Mouse (Mus musculus): ENCODE data around the gene Pald1. TPM values are rescaled to one million over a fixed set of nuclear protein-coding genes. Genes with fewer than 3 reads are reported as not detected.

Gene Pald1
- polyA plus RNA-seq, 1 experiment from 2014 or later: 3.7 TPM

DNA sequence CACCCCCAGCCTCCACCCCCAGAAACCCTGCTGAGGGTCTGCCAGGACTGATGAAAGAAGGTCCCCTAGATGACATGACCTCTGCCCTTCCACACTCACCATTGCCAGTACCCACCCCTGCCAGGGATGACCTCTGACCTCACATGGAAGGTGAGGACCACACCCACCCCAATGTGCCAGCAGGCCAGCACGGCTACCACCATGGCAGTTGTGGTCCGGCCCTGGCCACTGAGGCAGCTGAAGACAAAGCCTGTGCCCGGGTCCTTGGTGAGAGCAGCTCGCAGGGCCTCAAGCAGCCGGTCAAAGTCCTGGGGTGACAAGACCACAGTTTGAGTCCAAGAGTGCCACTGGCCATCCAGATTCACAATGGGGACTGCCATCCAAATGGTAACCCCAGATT is 42.3 kb downstream of the Pald1 start:
- Histone ChIP-seq H3K36me3 (replicated peaks; ENCODE audit: insufficient read depth, low read length) (no peaks in the 10 kb centered on the region), H3K4me1 (ENCODE audit: insufficient read depth) (peaks cover 3% of the 10 kb centered on the region; the same call in 1 of the 2 replicates), H3K27me3 (ENCODE audit: insufficient read depth, low read length) (no peaks in the 10 kb centered on the region), H3K27ac (ENCODE audit: low read depth) (no peak overlapping the region), H3K9me3 (ENCODE audit: low read length) (no peaks in the 10 kb centered on the region), H3K4me3 (ENCODE audit: low read depth, low read length) (no peak overlapping the region), H3K9ac (replicated peaks) (no peak overlapping the region), H3K4me2 (ENCODE audit: low read depth, low read length) (no peak overlapping the region)
- WGBS (ENCODE audit: insufficient replicate concordance): 81% methylated on average over 5 of the region's 5 CpGs
- TF ChIP-seq CTCF (IDR thresholded peaks at IDR 0.05; ENCODE audit: low read depth) (no peak), EP300 (IDR thresholded peaks at IDR 0.05; ENCODE audit: low read depth) (no peak)
- DNase-seq (no peak), ATAC-seq (no peak)

DNA sequence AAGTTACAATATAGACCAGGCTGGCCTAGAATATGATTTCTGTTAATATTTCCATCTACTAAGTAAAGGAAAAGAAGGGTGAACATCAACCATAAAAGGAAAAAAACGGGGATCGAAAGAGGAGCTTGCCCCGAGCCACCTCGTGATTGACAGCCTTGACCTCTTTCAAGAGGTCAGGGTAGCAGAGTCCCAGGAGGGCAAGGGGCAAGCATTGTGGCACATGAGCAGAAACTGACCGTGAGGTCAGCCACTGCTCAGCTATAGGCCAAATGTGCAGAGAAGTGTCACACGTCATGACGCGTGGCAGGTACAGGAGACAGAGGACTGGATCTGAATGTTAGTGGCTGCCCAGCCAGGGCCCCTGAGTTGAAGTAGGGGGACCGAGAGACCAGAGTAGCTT is 43.1 kb downstream of the Pald1 start:
- no peaks in the 10 kb centered on the region for H3K27me3 ChIP-seq (ENCODE audit: insufficient read depth, low read length)
- ATAC-seq (peak; percentile 72), DNase-seq (peak; percentile 42)
- H3K4me1 ChIP-seq (ENCODE audit: insufficient read depth): peaks cover 3% of the 10 kb centered on the region; the same call in 1 of the 2 replicates
- WGBS (ENCODE audit: insufficient replicate concordance): 68% methylated on average over 9 of the region's 9 CpGs
- H3K4me2 ChIP-seq (ENCODE audit: low read depth, low read length): no peak overlapping the region
- H3K9ac ChIP-seq (replicated peaks): no peak overlapping the region
- no peak overlapping the region for H3K27ac ChIP-seq (ENCODE audit: low read depth)
- TF ChIP-seq EP300 (IDR thresholded peaks at IDR 0.05; ENCODE audit: low read depth) (no peak), CTCF (IDR thresholded peaks at IDR 0.05; ENCODE audit: low read depth) (no peak)
- H3K9me3 ChIP-seq (ENCODE audit: low read length): no peaks in the 10 kb centered on the region
- no peaks in the 10 kb centered on the region for H3K36me3 ChIP-seq (replicated peaks; ENCODE audit: insufficient read depth, low read length)
- H3K4me3 ChIP-seq (ENCODE audit: low read depth, low read length): no peak overlapping the region

DNA sequence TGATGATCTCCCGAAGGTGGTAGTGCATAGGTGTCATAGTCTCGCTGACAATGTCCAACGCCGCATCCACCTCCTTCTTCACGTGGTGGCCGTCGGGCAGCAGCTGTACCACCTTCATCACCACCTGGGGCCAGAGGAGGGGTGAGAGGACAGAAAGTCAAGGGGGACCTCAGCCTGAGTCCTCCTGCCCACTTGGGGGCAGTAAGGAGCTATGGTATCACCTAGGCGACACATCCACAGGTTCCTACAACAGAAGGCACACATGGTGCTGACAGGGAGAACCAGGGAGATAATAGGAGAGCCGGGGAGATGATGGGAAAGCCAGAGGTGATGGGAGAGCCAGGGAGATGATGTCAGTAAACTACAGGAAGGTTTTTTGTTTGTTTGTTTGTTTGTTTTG is 44.1 kb downstream of the Pald1 start:
- Histone ChIP-seq H3K27me3 (ENCODE audit: insufficient read depth, low read length) (no peaks in the 10 kb centered on the region), H3K36me3 (replicated peaks; ENCODE audit: insufficient read depth, low read length) (no peaks in the 10 kb centered on the region), H3K4me3 (ENCODE audit: low read depth, low read length) (no peak overlapping the region), H3K4me2 (ENCODE audit: low read depth, low read length) (no peak overlapping the region), H3K27ac (ENCODE audit: low read depth) (no peak overlapping the region), H3K9me3 (ENCODE audit: low read length) (no peaks in the 10 kb centered on the region), H3K9ac (replicated peaks) (no peak overlapping the region), H3K4me1 (ENCODE audit: insufficient read depth) (peaks cover 3% of the 10 kb centered on the region; the same call in 1 of the 2 replicates)
- 79% methylated on average over 9 of the region's 9 CpGs for WGBS (ENCODE audit: insufficient replicate concordance)
- TF ChIP-seq CTCF (IDR thresholded peaks at IDR 0.05; ENCODE audit: low read depth) (peak; percentile 37), EP300 (IDR thresholded peaks at IDR 0.05; ENCODE audit: low read depth) (no peak)
- DNase-seq (no peak), ATAC-seq (no peak)

DNA sequence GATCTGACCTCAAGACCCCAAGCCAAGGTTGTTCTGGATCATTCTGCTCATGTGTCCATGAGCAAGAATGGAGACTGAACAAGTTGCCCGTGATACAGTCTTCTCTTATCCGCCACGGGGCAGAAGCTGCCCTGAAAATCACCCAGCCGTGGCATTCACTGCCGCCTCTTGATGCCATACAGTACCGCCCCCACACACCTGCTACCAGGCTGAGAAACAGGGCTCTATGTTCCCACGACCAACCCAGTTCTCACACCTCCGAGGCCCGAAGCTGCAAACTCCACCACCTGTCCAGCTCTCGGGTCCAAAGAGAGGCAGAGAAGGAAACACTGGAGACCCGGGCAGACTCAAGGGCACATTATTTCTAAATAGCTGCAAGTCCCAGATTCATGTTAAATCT is 45.7 kb downstream of the Pald1 start:
- no peaks in the 10 kb centered on the region for H3K9me3 ChIP-seq (ENCODE audit: low read length)
- ATAC-seq (no peak), DNase-seq (no peak)
- H3K9ac ChIP-seq (replicated peaks): no peak overlapping the region
- no peaks in the 10 kb centered on the region for H3K36me3 ChIP-seq (replicated peaks; ENCODE audit: insufficient read depth, low read length)
- no peaks in the 10 kb centered on the region for H3K27me3 ChIP-seq (ENCODE audit: insufficient read depth, low read length)
- no peak overlapping the region for H3K4me2 ChIP-seq (ENCODE audit: low read depth, low read length)
- WGBS (ENCODE audit: insufficient replicate concordance): 80% methylated on average over 11 of the region's 11 CpGs
- no peak overlapping the region for H3K27ac ChIP-seq (ENCODE audit: low read depth)
- TF ChIP-seq EP300 (IDR thresholded peaks at IDR 0.05; ENCODE audit: low read depth): no peak
- no peak for TF ChIP-seq CTCF (IDR thresholded peaks at IDR 0.05; ENCODE audit: low read depth)
- H3K4me3 ChIP-seq (ENCODE audit: low read depth, low read length): no peak overlapping the region
- peaks cover 3% of the 10 kb centered on the region; the same call in 1 of the 2 replicates for H3K4me1 ChIP-seq (ENCODE audit: insufficient read depth)

DNA sequence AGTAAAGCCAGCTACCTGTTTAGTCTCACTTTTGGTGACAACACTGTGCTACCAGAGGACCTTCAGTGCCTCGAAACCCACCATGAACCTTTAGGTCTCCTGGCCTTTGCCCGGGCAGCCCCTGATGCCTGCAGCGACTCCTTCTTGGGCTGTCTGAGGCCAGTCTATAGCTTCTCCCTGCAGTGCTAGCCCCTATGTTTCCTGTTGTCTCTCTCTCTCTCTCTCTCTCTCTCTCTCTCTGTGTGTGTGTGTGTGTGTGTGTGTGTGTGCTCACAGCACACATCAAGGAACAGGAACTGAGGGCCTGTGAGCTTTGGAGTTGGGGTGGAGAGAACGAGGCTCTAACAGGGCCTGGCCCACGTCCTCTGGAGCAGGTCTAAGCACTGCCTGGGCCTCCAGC is 46.7 kb downstream of the Pald1 start:
- H3K4me1 ChIP-seq (ENCODE audit: insufficient read depth): peaks cover 3% of the 10 kb centered on the region; the same call in 1 of the 2 replicates
- H3K4me2 ChIP-seq (ENCODE audit: low read depth, low read length): no peak overlapping the region
- TF ChIP-seq CTCF (IDR thresholded peaks at IDR 0.05; ENCODE audit: low read depth): no peak
- no peak for TF ChIP-seq EP300 (IDR thresholded peaks at IDR 0.05; ENCODE audit: low read depth)
- ATAC-seq (no peak), DNase-seq (no peak)
- H3K27ac ChIP-seq (ENCODE audit: low read depth): no peak overlapping the region
- 60% methylated on average over 5 of the region's 5 CpGs for WGBS (ENCODE audit: insufficient replicate concordance)
- H3K4me3 ChIP-seq (ENCODE audit: low read depth, low read length): no peak overlapping the region
- H3K36me3 ChIP-seq (replicated peaks; ENCODE audit: insufficient read depth, low read length): no peaks in the 10 kb centered on the region
- no peaks in the 10 kb centered on the region for H3K27me3 ChIP-seq (ENCODE audit: insufficient read depth, low read length)
- no peak overlapping the region for H3K9ac ChIP-seq (replicated peaks)
- H3K9me3 ChIP-seq (ENCODE audit: low read length): no peaks in the 10 kb centered on the region

DNA sequence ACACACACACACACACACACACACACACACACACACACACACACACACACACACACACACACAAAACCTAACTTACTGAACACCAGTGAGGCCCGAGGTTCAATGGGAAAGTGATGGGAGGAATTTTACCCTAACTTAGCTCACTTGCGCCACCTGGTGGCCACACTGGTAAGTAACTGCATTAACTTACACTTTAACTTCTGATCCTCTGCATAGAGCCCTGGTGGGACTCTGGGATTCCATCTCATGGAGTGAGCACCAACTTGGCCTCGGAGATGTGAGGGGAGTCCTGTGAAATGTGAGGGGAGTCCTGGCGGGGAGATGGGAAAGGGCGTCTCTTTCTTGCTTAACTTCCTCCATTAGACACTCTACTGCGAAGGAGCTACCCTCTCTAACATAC is 47.2 kb downstream of the Pald1 start:
- no peak overlapping the region for H3K4me3 ChIP-seq (ENCODE audit: low read depth, low read length)
- peaks cover 3% of the 10 kb centered on the region; the same call in 1 of the 2 replicates for H3K4me1 ChIP-seq (ENCODE audit: insufficient read depth)
- no peaks in the 10 kb centered on the region for H3K27me3 ChIP-seq (ENCODE audit: insufficient read depth, low read length)
- TF ChIP-seq CTCF (IDR thresholded peaks at IDR 0.05; ENCODE audit: low read depth) (peak; percentile 93), EP300 (IDR thresholded peaks at IDR 0.05; ENCODE audit: low read depth) (no peak)
- no peaks in the 10 kb centered on the region for H3K9me3 ChIP-seq (ENCODE audit: low read length)
- H3K9ac ChIP-seq (replicated peaks): no peak overlapping the region
- no peak overlapping the region for H3K27ac ChIP-seq (ENCODE audit: low read depth)
- peak; percentile 26; the same call in 1 of the 2 replicates for ATAC-seq
- no peak overlapping the region for H3K4me2 ChIP-seq (ENCODE audit: low read depth, low read length)
- peak; percentile 87 for DNase-seq
- no peaks in the 10 kb centered on the region for H3K36me3 ChIP-seq (replicated peaks; ENCODE audit: insufficient read depth, low read length)
- 16% methylated on average over 6 of the region's 6 CpGs for WGBS (ENCODE audit: insufficient replicate concordance)

DNA sequence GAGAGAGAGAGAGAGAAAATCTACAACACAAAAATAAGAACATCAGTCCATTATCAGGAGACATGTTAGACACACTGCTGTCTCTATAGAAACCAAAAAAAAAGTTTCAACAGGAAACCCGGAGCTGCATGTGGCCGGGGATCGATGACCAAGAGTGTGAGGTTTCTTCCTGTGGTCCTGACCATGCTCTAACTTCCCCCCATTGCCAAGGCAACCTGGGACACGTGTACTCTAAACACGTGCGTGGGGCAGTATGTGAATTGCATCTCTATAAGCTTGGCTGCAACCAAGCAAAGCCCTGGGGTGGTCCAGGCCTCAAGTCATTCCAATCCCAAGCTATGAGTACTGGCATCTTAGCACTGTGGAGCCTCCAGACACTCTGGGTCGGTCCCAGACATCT is 48.8 kb downstream of the Pald1 start:
- H3K9ac ChIP-seq (replicated peaks): no peak overlapping the region
- no peak overlapping the region for H3K4me3 ChIP-seq (ENCODE audit: low read depth, low read length)
- H3K9me3 ChIP-seq (ENCODE audit: low read length): no peaks in the 10 kb centered on the region
- H3K27ac ChIP-seq (ENCODE audit: low read depth): no peak overlapping the region
- WGBS (ENCODE audit: insufficient replicate concordance): 47% methylated on average over 7 of the region's 7 CpGs
- no peak for DNase-seq
- H3K36me3 ChIP-seq (replicated peaks; ENCODE audit: insufficient read depth, low read length): no peaks in the 10 kb centered on the region
- no peaks in the 10 kb centered on the region for H3K4me1 ChIP-seq (ENCODE audit: insufficient read depth)
- no peak for TF ChIP-seq CTCF (IDR thresholded peaks at IDR 0.05; ENCODE audit: low read depth)
- no peak for TF ChIP-seq EP300 (IDR thresholded peaks at IDR 0.05; ENCODE audit: low read depth)
- ATAC-seq: no peak
- H3K27me3 ChIP-seq (ENCODE audit: insufficient read depth, low read length): no peaks in the 10 kb centered on the region
- no peak overlapping the region for H3K4me2 ChIP-seq (ENCODE audit: low read depth, low read length)
